12 mouse cellular contexts compared by ENCODE assay signal in the genomic region with DNA sequence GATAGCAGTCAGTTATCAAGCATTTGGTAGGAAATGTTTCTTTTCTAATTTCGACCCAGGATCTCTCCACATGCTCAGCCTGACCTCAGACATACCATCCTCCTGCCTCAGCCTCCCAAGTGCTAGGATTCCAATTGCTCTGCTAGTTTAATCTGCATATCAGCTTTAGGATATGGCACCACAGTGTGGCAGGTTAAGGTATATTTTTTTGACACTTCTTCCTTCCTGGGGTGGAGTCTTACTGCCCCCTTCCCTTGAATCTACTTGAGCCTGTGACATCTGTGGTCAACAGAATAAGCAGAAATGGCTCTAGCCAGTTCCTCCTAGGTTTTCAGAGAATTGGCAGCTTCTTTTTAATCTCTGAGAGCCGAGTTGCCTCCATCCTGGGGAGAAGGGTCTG. TPM values are rescaled to one million over a fixed set of nuclear protein-coding genes. Genes with fewer than 3 reads are reported as not detected.
DNase-seq lines count a peak whose midpoint lies in the region; ATAC-seq and TF ChIP-seq lines count a peak whose summit lies in the region.
"Had no signal": no experiment of that assay in that cellular context is flagged by ENCODE, and none has a peak within 500 bp of the region (broad histone marks: within the 10 kb centered on the region; RNA-seq: fewer than 3 reads in every experiment).

No protein-coding gene starts in this region.

- H3K36me3 ChIP-seq in kidney, embryonic 14.5 days (ENCODE audit: control insufficient read depth, insufficient read depth, low read length), result peaks cover 2% of the 10 kb centered on the region; the same call in 1 of the 2 replicates
- no peaks in the 10 kb centered on the region for H3K36me3 ChIP-seq in spleen, adult 2 months (ENCODE audit: control insufficient read depth, insufficient read depth, low read length)
- no peaks in the 10 kb centered on the region for H3K36me3 ChIP-seq in embryonic facial prominence, embryonic 10.5 days (replicated peaks)
- H3K36me3 ChIP-seq: G1E had no signal

- peak; percentile 13; the same call in 1 of the 2 replicates for TF ChIP-seq CTCF in spleen, adult 2 months (IDR thresholded peaks at IDR 0.05; ENCODE audit: extremely low read depth, insufficient read depth, insufficient read length, insufficient replicate concordance)
- 0 out of 2 replicates have a peak, but pooled peaks have one; percentile 18 for TF ChIP-seq CTCF in cortical plate, adult 2 months (IDR thresholded peaks at IDR 0.05; ENCODE audit: extremely low read depth, insufficient read depth, low read length)

- peak; percentile 28 for DNase-seq in kidney, adult 9 months
- peak in 1 of 2 experiments; percentile 27 for DNase-seq in spleen, adult 2 months (ENCODE audit: low read depth in 1 of 2, low spot score in 2 of 2)
- DNase-seq in spleen, postnatal 4 days (ENCODE audit: low spot score in 2 of 2), result no peak
- peak; percentile 41 for DNase-seq in thymus, postnatal 25 days
- DNase-seq in embryonic facial prominence, embryonic 10.5 days (ENCODE audit: low spot score), result no peak
- DNase-seq in embryo, embryonic 10 days (ENCODE audit: low spot score), result no peak
- DNase-seq: adrenal gland, adult 2 months; cerebellum, adult 11 months; right cerebral cortex, adult 18-20 months had no signal

- H3K27ac ChIP-seq in kidney, embryonic 14.5 days (ENCODE audit: low read depth, low read length), result no peak overlapping the region
- H3K27ac ChIP-seq in spleen, adult 2 months (ENCODE audit: insufficient read depth, low read length), result no peak overlapping the region
- no peak overlapping the region for H3K27ac ChIP-seq in cortical plate, adult 2 months (ENCODE audit: insufficient read depth, low read length)
- no peak overlapping the region for H3K27ac ChIP-seq in embryonic facial prominence, embryonic 10.5 days (replicated peaks)

- WGBS in kidney, embryonic 14.5 days, result 63% methylated on average over 2 of the region's 2 CpGs
- 54% methylated on average over 2 of the region's 2 CpGs for WGBS in spleen, adult 2 months
- 81% methylated on average over 2 of the region's 2 CpGs for WGBS in embryonic facial prominence, embryonic 10.5 days

- H3K4me1 ChIP-seq in kidney, embryonic 14.5 days (ENCODE audit: control insufficient read depth, insufficient read depth, low read length), result no peaks in the 10 kb centered on the region
- H3K4me1 ChIP-seq in spleen, adult 2 months (ENCODE audit: control insufficient read depth, insufficient read depth, insufficient read length), result peaks cover 3% of the 10 kb centered on the region; the same call in 1 of the 2 replicates
- H3K4me1 ChIP-seq in cortical plate, adult 2 months (ENCODE audit: control insufficient read depth, insufficient read depth, low read length), result 0 out of 2 replicates have a peak, but pooled peaks cover 2% of the 10 kb centered on the region
- peaks cover 8% of the 10 kb centered on the region for H3K4me1 ChIP-seq in embryonic facial prominence, embryonic 10.5 days

- no peaks in the 10 kb centered on the region for H3K9me3 ChIP-seq in kidney, embryonic 14.5 days (ENCODE audit: control insufficient read depth, low read length)
- no peaks in the 10 kb centered on the region for H3K9me3 ChIP-seq in embryonic facial prominence, embryonic 10.5 days
- H3K9me3 ChIP-seq: G1E had no signal

- no peak for TF ChIP-seq POLR2A in spleen, adult 2 months (IDR thresholded peaks at IDR 0.05; ENCODE audit: low read depth, low read length)
- TF ChIP-seq POLR2A in cortical plate, adult 2 months (IDR thresholded peaks at IDR 0.05; ENCODE audit: extremely low read depth, insufficient read depth, low read length), result no peak

- H3K9ac ChIP-seq in kidney, embryonic 14.5 days (ENCODE audit: low read depth, low read length), result no peak overlapping the region

- no peak overlapping the region for H3K4me2 ChIP-seq in kidney, embryonic 14.5 days (replicated peaks; ENCODE audit: low read depth, low read length)

- H3K4me3 ChIP-seq in kidney, embryonic 14.5 days (ENCODE audit: low read length), result no peak overlapping the region
- H3K4me3 ChIP-seq in spleen, adult 2 months (ENCODE audit: extremely low read depth, insufficient read depth, insufficient read length), result no peak overlapping the region
- no peak overlapping the region for H3K4me3 ChIP-seq in cortical plate, adult 2 months (ENCODE audit: insufficient read depth, low read length)
- H3K4me3 ChIP-seq in embryonic facial prominence, embryonic 10.5 days, result no peak overlapping the region

- no peak for ATAC-seq in kidney, embryonic 14.5 days (ENCODE audit: low FRiP score, low TSS enrichment)

- no peaks in the 10 kb centered on the region for H3K27me3 ChIP-seq in kidney, embryonic 14.5 days (ENCODE audit: control insufficient read depth, insufficient read depth, low read length)
- H3K27me3 ChIP-seq in spleen, adult 2 months (ENCODE audit: control insufficient read depth, insufficient read depth, low read length), result no peaks in the 10 kb centered on the region
- H3K27me3 ChIP-seq in embryonic facial prominence, embryonic 10.5 days (replicated peaks; ENCODE audit: low read depth, poor library complexity, severe bottlenecking), result no peaks in the 10 kb centered on the region

RNA-seq across cellular contexts. Expression of a gene that starts 56.2 kb away (rescaled TPM):
- 6.7 and 9.2 TPM in 2 replicates for polyA plus RNA-seq in kidney, embryonic 14.5 days (2014; fragmentation: Nextera tagmentation; extraction: Ambion mirVana)
- polyA plus RNA-seq in spleen, adult 2 months (2012; rRNA removed), result 63.4 and 67.0 TPM in 2 replicates
- polyA plus RNA-seq in cortical plate, adult 2 months (2012; rRNA removed), result 1.4 and 1.7 TPM in 2 replicates
- 3.8 and 4.0 TPM in 2 replicates for polyA plus RNA-seq in embryonic facial prominence, embryonic 10.5 days (2016; fragmentation: Nextera tagmentation; extraction: Ambion mirVana)

Comparison
In these comparisons a context has a peak if more than half of its experiments do, and no peak if none do; other contexts are left out.
1. DNase-seq: peak in kidney, adult 9 months (single experiment) and thymus, postnatal 25 days (single experiment); none in spleen, postnatal 4 days (0 of 2), embryonic facial prominence, embryonic 10.5 days (single experiment) and embryo, embryonic 10 days (single experiment).